Mouse (Mus musculus): ENCODE data around the gene Tmem221. TPM values are rescaled to one million over a fixed set of nuclear protein-coding genes. Genes with fewer than 3 reads are reported as not detected.

Gene Tmem221
- polyA plus RNA-seq, 1 experiment from 2014 or later: 0.21 TPM

GRCm38 (mm10) chr8:71516786-71517185 lies 41.9 kb downstream of the Tmem221 start:
- Histone ChIP-seq H3K9me3 (replicated peaks; ENCODE audit: control insufficient read depth, low read length) (no peaks in the 10 kb centered on the region), H3K9ac (ENCODE audit: low read depth, low read length) (no peak overlapping the region), H3K36me3 (ENCODE audit: control insufficient read depth, insufficient read depth, low read length) (no peaks in the 10 kb centered on the region), H3K4me3 (ENCODE audit: low read depth, low read length) (no peak overlapping the region), H3K27me3 (ENCODE audit: control insufficient read depth, insufficient read depth, low read length) (peaks cover under 1% of the 10 kb centered on the region; the same call in 1 of the 2 replicates), H3K27ac (ENCODE audit: low read depth, low read length) (no peak overlapping the region), H3K4me2 (no peak overlapping the region), H3K4me1 (ENCODE audit: control insufficient read depth, insufficient read depth, low read length) (peaks cover 4% of the 10 kb centered on the region)
- WGBS (ENCODE audit: insufficient replicate concordance): 18% methylated on average over 6 of the region's 6 CpGs
- no peak for ATAC-seq (replicated peaks; ENCODE audit: insufficient number of reproducible peaks, low FRiP score, low TSS enrichment)

GRCm38 (mm10) chr8:71515043-71515442 lies 43.6 kb downstream of the Tmem221 start:
- H3K4me2 ChIP-seq: no peak overlapping the region
- H3K36me3 ChIP-seq (ENCODE audit: control insufficient read depth, insufficient read depth, low read length): no peaks in the 10 kb centered on the region
- H3K27ac ChIP-seq (ENCODE audit: low read depth, low read length): no peak overlapping the region
- no peak for ATAC-seq (replicated peaks; ENCODE audit: insufficient number of reproducible peaks, low FRiP score, low TSS enrichment)
- no peak overlapping the region for H3K4me3 ChIP-seq (ENCODE audit: low read depth, low read length)
- peaks cover 4% of the 10 kb centered on the region; the same call in 1 of the 2 replicates for H3K4me1 ChIP-seq (ENCODE audit: control insufficient read depth, insufficient read depth, low read length)
- no peaks in the 10 kb centered on the region for H3K9me3 ChIP-seq (replicated peaks; ENCODE audit: control insufficient read depth, low read length)
- H3K27me3 ChIP-seq (ENCODE audit: control insufficient read depth, insufficient read depth, low read length): peaks cover 6% of the 10 kb centered on the region; the same call in 1 of the 2 replicates
- whole genome bisulfite sequencing (ENCODE audit: insufficient replicate concordance): 58% methylated on average over 5 of the region's 5 CpGs
- no peak overlapping the region for H3K9ac ChIP-seq (ENCODE audit: low read depth, low read length)

GRCm38 (mm10) chr8:71513018-71513754 lies 45.5 kb downstream of the Tmem221 start:
- ATAC-seq (replicated peaks; ENCODE audit: insufficient number of reproducible peaks, low FRiP score, low TSS enrichment): no peak
- H3K9me3 ChIP-seq (replicated peaks; ENCODE audit: control insufficient read depth, low read length): no peaks in the 10 kb centered on the region
- no peak overlapping the region for H3K27ac ChIP-seq (ENCODE audit: low read depth, low read length)
- no peaks in the 10 kb centered on the region for H3K36me3 ChIP-seq (ENCODE audit: control insufficient read depth, insufficient read depth, low read length)
- peaks cover 4% of the 10 kb centered on the region for H3K4me1 ChIP-seq (ENCODE audit: control insufficient read depth, insufficient read depth, low read length)
- no peak overlapping the region for H3K4me3 ChIP-seq (ENCODE audit: low read depth, low read length)
- 62% methylated on average over 15 of the region's 15 CpGs for WGBS (ENCODE audit: insufficient replicate concordance)
- no peak overlapping the region for H3K4me2 ChIP-seq
- no peak overlapping the region for H3K9ac ChIP-seq (ENCODE audit: low read depth, low read length)
- peaks cover 16% of the 10 kb centered on the region for H3K27me3 ChIP-seq (ENCODE audit: control insufficient read depth, insufficient read depth, low read length)

GRCm38 (mm10) chr8:71511644-71512043 lies 47.0 kb downstream of the Tmem221 start, which contains the start of gene Plvap:
Gene Plvap, minus strand, starts transcription at chr8:71511752.
- H3K4me2 ChIP-seq: peak within 1 kb of the TSS; percentile 49
- H3K9me3 ChIP-seq (replicated peaks; ENCODE audit: control insufficient read depth, low read length): no peaks in the 10 kb centered on the region
- H3K9ac ChIP-seq (ENCODE audit: low read depth, low read length): peak within 1 kb of the TSS; percentile 8; the same call in 1 of the 2 replicates
- peak within 1 kb of the TSS; percentile 39 for H3K4me3 ChIP-seq (ENCODE audit: low read depth, low read length)
- 25% methylated on average over 14 of the region's 14 CpGs for WGBS (ENCODE audit: insufficient replicate concordance)
- H3K4me1 ChIP-seq (ENCODE audit: control insufficient read depth, insufficient read depth, low read length): peaks cover 9% of the 10 kb centered on the region
- no peaks in the 10 kb centered on the region for H3K36me3 ChIP-seq (ENCODE audit: control insufficient read depth, insufficient read depth, low read length)
- ATAC-seq (replicated peaks; ENCODE audit: insufficient number of reproducible peaks, low FRiP score, low TSS enrichment): peak; percentile 65
- peak within 1 kb of the TSS; percentile 67 for H3K27ac ChIP-seq (ENCODE audit: low read depth, low read length)
- H3K27me3 ChIP-seq (ENCODE audit: control insufficient read depth, insufficient read depth, low read length): peaks cover 32% of the 10 kb centered on the region

GRCm38 (mm10) chr8:71509316-71509715 lies 49.4 kb downstream of the Tmem221 start:
- no peaks in the 10 kb centered on the region for H3K36me3 ChIP-seq (ENCODE audit: control insufficient read depth, insufficient read depth, low read length)
- H3K4me3 ChIP-seq (ENCODE audit: low read depth, low read length): peak overlapping the region; percentile 39
- ATAC-seq (replicated peaks; ENCODE audit: insufficient number of reproducible peaks, low FRiP score, low TSS enrichment): no peak
- 74% methylated on average over 2 of the region's 2 CpGs for WGBS (ENCODE audit: insufficient replicate concordance)
- no peaks in the 10 kb centered on the region for H3K9me3 ChIP-seq (replicated peaks; ENCODE audit: control insufficient read depth, low read length)
- H3K4me2 ChIP-seq: peak overlapping the region; percentile 49
- peaks cover 48% of the 10 kb centered on the region for H3K27me3 ChIP-seq (ENCODE audit: control insufficient read depth, insufficient read depth, low read length)
- no peak overlapping the region for H3K27ac ChIP-seq (ENCODE audit: low read depth, low read length)
- no peak overlapping the region for H3K9ac ChIP-seq (ENCODE audit: low read depth, low read length)
- H3K4me1 ChIP-seq (ENCODE audit: control insufficient read depth, insufficient read depth, low read length): peaks cover 9% of the 10 kb centered on the region

- H3K4me1 ChIP-seq (ENCODE audit: control insufficient read depth, insufficient read depth, low read length): peaks cover 9% of the 10 kb centered on the region
- peak overlapping the region; percentile 86 for H3K4me2 ChIP-seq
- 1% methylated on average over 60 of the region's 61 CpGs for WGBS (ENCODE audit: insufficient replicate concordance)
- H3K9me3 ChIP-seq (replicated peaks; ENCODE audit: control insufficient read depth, low read length): no peaks in the 10 kb centered on the region
- peak; percentile 50 for ATAC-seq (replicated peaks; ENCODE audit: insufficient number of reproducible peaks, low FRiP score, low TSS enrichment)
- H3K27me3 ChIP-seq (ENCODE audit: control insufficient read depth, insufficient read depth, low read length): peaks cover 48% of the 10 kb centered on the region
- 0 out of 2 replicates have a peak overlapping the region, but pooled peaks have one; percentile 44 for H3K9ac ChIP-seq (ENCODE audit: low read depth, low read length)
- no peak overlapping the region for H3K27ac ChIP-seq (ENCODE audit: low read depth, low read length)
- H3K4me3 ChIP-seq (ENCODE audit: low read depth, low read length): peak overlapping the region; percentile 48
- H3K36me3 ChIP-seq (ENCODE audit: control insufficient read depth, insufficient read depth, low read length): no peaks in the 10 kb centered on the region
Measured at GRCm38 (mm10) chr8:71507589-71508104, 51.0 kb downstream of the Tmem221 start.

GRCm38 (mm10) chr8:71505979-71506378 lies 52.7 kb downstream of the Tmem221 start:
- H3K27me3 ChIP-seq (ENCODE audit: control insufficient read depth, insufficient read depth, low read length): peaks cover 41% of the 10 kb centered on the region
- no peak overlapping the region for H3K27ac ChIP-seq (ENCODE audit: low read depth, low read length)
- H3K4me2 ChIP-seq: no peak overlapping the region
- no peak overlapping the region for H3K4me3 ChIP-seq (ENCODE audit: low read depth, low read length)
- 76% methylated on average over 4 of the region's 4 CpGs for WGBS (ENCODE audit: insufficient replicate concordance)
- no peaks in the 10 kb centered on the region for H3K36me3 ChIP-seq (ENCODE audit: control insufficient read depth, insufficient read depth, low read length)
- H3K9ac ChIP-seq (ENCODE audit: low read depth, low read length): no peak overlapping the region
- H3K9me3 ChIP-seq (replicated peaks; ENCODE audit: control insufficient read depth, low read length): no peaks in the 10 kb centered on the region
- H3K4me1 ChIP-seq (ENCODE audit: control insufficient read depth, insufficient read depth, low read length): peaks cover 5% of the 10 kb centered on the region; the same call in 1 of the 2 replicates
- ATAC-seq (replicated peaks; ENCODE audit: insufficient number of reproducible peaks, low FRiP score, low TSS enrichment): no peak

- WGBS (ENCODE audit: insufficient replicate concordance): 86% methylated on average over 4 of the region's 4 CpGs
- Histone ChIP-seq H3K4me1 (ENCODE audit: control insufficient read depth, insufficient read depth, low read length) (peaks cover 5% of the 10 kb centered on the region; the same call in 1 of the 2 replicates), H3K27me3 (ENCODE audit: control insufficient read depth, insufficient read depth, low read length) (peaks cover 41% of the 10 kb centered on the region), H3K4me2 (no peak overlapping the region), H3K4me3 (ENCODE audit: low read depth, low read length) (no peak overlapping the region), H3K9me3 (replicated peaks; ENCODE audit: control insufficient read depth, low read length) (no peaks in the 10 kb centered on the region), H3K9ac (ENCODE audit: low read depth, low read length) (no peak overlapping the region), H3K27ac (ENCODE audit: low read depth, low read length) (no peak overlapping the region), H3K36me3 (ENCODE audit: control insufficient read depth, insufficient read depth, low read length) (no peaks in the 10 kb centered on the region)
- no peak for ATAC-seq (replicated peaks; ENCODE audit: insufficient number of reproducible peaks, low FRiP score, low TSS enrichment)
Measured at GRCm38 (mm10) chr8:71505326-71505725, 53.3 kb downstream of the Tmem221 start.

Measured in heart, embryonic 11.5 days (tissue).